19 mouse cellular contexts compared by ENCODE assay signal in the genomic region with DNA sequence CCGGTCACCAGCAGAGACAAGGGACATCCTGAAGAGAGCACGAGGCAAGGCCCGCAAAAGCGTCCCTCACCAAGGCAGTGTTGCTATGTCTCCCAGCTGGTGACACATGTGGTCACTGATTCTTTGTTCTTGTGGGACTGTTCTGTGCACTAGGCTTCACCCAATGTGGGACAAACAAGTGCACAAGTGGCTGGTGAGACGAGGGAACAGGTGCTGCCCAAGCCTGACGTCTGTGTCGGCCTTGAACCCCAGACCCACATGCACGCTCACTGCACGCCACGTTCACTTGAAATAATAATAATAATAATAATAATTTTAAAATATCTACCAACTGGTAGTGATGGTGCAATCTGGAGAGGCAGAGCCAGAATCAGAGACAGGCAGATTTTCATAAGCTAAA. TPM values are rescaled to one million over a fixed set of nuclear protein-coding genes. Genes with fewer than 3 reads are reported as not detected.
"Had no signal": no experiment of that assay in that cellular context is flagged by ENCODE, and none has a peak within 500 bp of the region (broad histone marks: within the 10 kb centered on the region; RNA-seq: fewer than 3 reads in every experiment).

No protein-coding gene starts in this region.

- H3K4me3 ChIP-seq: heart, embryonic 10.5 days; heart, embryonic 12.5 days; hindbrain, embryonic 13.5 days; hindbrain, embryonic 15.5 days; kidney, embryonic 15.5 days; limb, embryonic 13.5 days; limb, embryonic 15.5 days; liver, embryonic 12.5 days had no signal

- H3K4me2 ChIP-seq: heart, embryonic 12.5 days; hindbrain, embryonic 13.5 days; hindbrain, embryonic 15.5 days; kidney, embryonic 15.5 days; limb, embryonic 13.5 days; limb, embryonic 15.5 days; liver, embryonic 12.5 days had no signal

- H3K36me3 ChIP-seq: heart, embryonic 10.5 days; heart, embryonic 12.5 days; hindbrain, embryonic 13.5 days; hindbrain, embryonic 15.5 days; liver, embryonic 12.5 days had no signal

- DNase-seq: gastrocnemius, postnatal 25 days; layer of hippocampus, postnatal 36 days; left cerebral cortex, postnatal 4 days had no signal

- H3K27ac ChIP-seq: heart, embryonic 10.5 days; hindbrain, embryonic 15.5 days; hindbrain, postnatal 0 days; kidney, embryonic 15.5 days; kidney, postnatal 0 days; liver, embryonic 12.5 days; liver, embryonic 14.5 days had no signal

- H3K27me3 ChIP-seq: limb, embryonic 15.5 days had no signal

- H3K9me3 ChIP-seq: heart, embryonic 10.5 days; heart, embryonic 12.5 days; hindbrain, embryonic 13.5 days; hindbrain, embryonic 15.5 days; kidney, embryonic 15.5 days; limb, embryonic 13.5 days; limb, embryonic 15.5 days; liver, embryonic 12.5 days had no signal

- H3K9ac ChIP-seq: heart, embryonic 12.5 days; hindbrain, embryonic 13.5 days; hindbrain, embryonic 15.5 days; kidney, embryonic 15.5 days; limb, embryonic 13.5 days; limb, embryonic 15.5 days; liver, embryonic 12.5 days; liver, embryonic 14.5 days had no signal

- ATAC-seq: hindbrain, postnatal 0 days; intestine, embryonic 16.5 days had no signal

- H3K4me1 ChIP-seq: liver, embryonic 12.5 days had no signal

RNA-seq across cellular contexts. Expression of a gene that starts 36.9 kb away (rescaled TPM):
- total RNA-seq: hindbrain, postnatal 0 days; layer of hippocampus, adult 18-20 months; layer of hippocampus, postnatal 14 days; layer of hippocampus, postnatal 36 days; left cerebral cortex, adult 18-20 months; left cerebral cortex, postnatal 4 days; liver, adult 2 months had no signal
- polyA plus RNA-seq: liver, adult 2 months had no signal
